Mouse (Mus musculus) myocyte (in vitro differentiated cells): ENCODE measurements at regions not wholly inside any gene's neighbourhood (a gene's known extent, or its start where the extent isn't known, plus 50 kb on each side); places are given as distances from the start of the nearest gene placed in this dataset.
A peak's percentile ranks its signal among the peaks of the same experiment; 100 is the strongest.

Experiments
- H3K27me3 ChIP-seq: one replicate; pipeline ENCODE4 v1.6.1; 2011; ENCODE audit not compliant: control insufficient read depth, insufficient read depth, insufficient read length
- H3K36me3 ChIP-seq: one replicate; pipeline ENCODE4 v1.6.1; 2011; ENCODE audit not compliant: control insufficient read depth, insufficient read depth
- H3K4me2 ChIP-seq: one replicate; pipeline ENCODE4 v1.6.1; 2011; ENCODE audit warnings: low read depth, control low read depth
- H3K4me3 ChIP-seq: one replicate; pipeline ENCODE4 v1.5.1; 2011; ENCODE audit warnings: mild to moderate bottlenecking, control low read depth, moderate library complexity
- H3K79me2 ChIP-seq: one replicate; pipeline ENCODE4 v1.6.1; 2011; ENCODE audit not compliant: control insufficient read depth, insufficient read depth
- H3ac ChIP-seq: one replicate; pipeline ENCODE4 v1.6.1; 2011; ENCODE audit not compliant: control insufficient read depth, insufficient read length
- CEBPB ChIP-seq: IDR thresholded peaks from 2 replicates; pipeline ENCODE4 v1.6.1; 2011; ENCODE audit warnings: mild to moderate bottlenecking, moderate library complexity; ENCODE audit not compliant: poor library complexity, insufficient read depth, severe bottlenecking
- E2F4 ChIP-seq: IDR thresholded peaks from one replicate; pipeline ENCODE4 v1.6.1; 2011; ENCODE audit warnings: mild to moderate bottlenecking, control low read depth, moderate library complexity; ENCODE audit not compliant: insufficient read depth
- MAX ChIP-seq: IDR thresholded peaks from one replicate; pipeline ENCODE4 v1.6.1; 2011; ENCODE audit warnings: low read depth, mild to moderate bottlenecking, control low read depth
- MYOD1 ChIP-seq, 3 experiments: IDR thresholded peaks; one replicate each; pipeline ENCODE4 v1.6.1; 2011; ENCODE audit warnings: control low read depth in 2 of 3, low read depth in 2 of 3, mild to moderate bottlenecking in 2 of 3, moderate library complexity in 1 of 3; ENCODE audit not compliant: insufficient read length in 2 of 3, control insufficient read depth in 1 of 3
- MYOG ChIP-seq, 3 experiments: IDR thresholded peaks; one replicate each; pipeline ENCODE4 v1.6.1; 2011; ENCODE audit warnings: control low read depth in 2 of 3, low read depth in 2 of 3, mild to moderate bottlenecking in 2 of 3; ENCODE audit not compliant: insufficient read length in 2 of 3, control insufficient read depth in 1 of 3, insufficient read depth in 1 of 3
- POLR2A ChIP-seq: IDR thresholded peaks from one replicate; pipeline ENCODE4 v1.6.1; 2011; ENCODE audit warnings: low read depth, mild to moderate bottlenecking, control low read depth, moderate library complexity; ENCODE audit not compliant: insufficient read length
- POLR2AphosphoS2 ChIP-seq: IDR thresholded peaks from one replicate; pipeline ENCODE4 v1.6.1; 2011; ENCODE audit warnings: low read depth, control low read depth; ENCODE audit not compliant: insufficient read length
- REST ChIP-seq: IDR thresholded peaks from one replicate; pipeline ENCODE4 v1.6.1; 2011; ENCODE audit warnings: mild to moderate bottlenecking, control low read depth, moderate library complexity; ENCODE audit not compliant: insufficient read depth, insufficient read length
- SRF ChIP-seq: IDR thresholded peaks from one replicate; pipeline ENCODE4 v1.6.1; 2011; ENCODE audit warnings: low read depth; ENCODE audit not compliant: control insufficient read depth, insufficient read length
- TCF12 ChIP-seq: IDR thresholded peaks from one replicate; pipeline ENCODE4 v1.6.1; 2011; ENCODE audit warnings: mild to moderate bottlenecking, control low read depth; ENCODE audit not compliant: poor library complexity, insufficient read depth, severe bottlenecking
- TCF3 ChIP-seq: IDR thresholded peaks from one replicate; pipeline ENCODE4 v1.6.1; 2011; ENCODE audit warnings: low read depth, control low read depth; ENCODE audit not compliant: insufficient read length
- USF1 ChIP-seq: IDR thresholded peaks from one replicate; pipeline ENCODE4 v1.6.1; 2011; ENCODE audit warnings: low read depth, mild to moderate bottlenecking, control low read depth, moderate library complexity

DNA sequence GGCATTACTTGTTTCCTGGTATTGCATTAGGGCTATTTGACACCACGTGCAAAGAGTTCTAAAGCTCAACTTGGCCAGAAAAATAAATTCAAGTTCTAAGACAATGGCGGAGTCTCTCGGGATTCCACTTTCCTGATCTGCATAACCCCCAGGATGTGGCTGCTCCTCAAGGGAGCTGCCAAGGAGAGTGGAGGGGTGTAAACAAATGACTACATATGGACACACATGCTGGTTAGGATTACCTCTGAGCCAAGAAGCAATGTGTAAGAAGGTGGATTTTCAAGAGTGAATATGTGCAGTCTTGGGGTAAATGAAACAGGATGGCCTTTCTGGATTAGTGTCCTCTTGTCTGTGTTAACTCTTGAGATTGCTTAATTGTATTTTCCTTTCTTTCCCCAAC lies 88.2 kb upstream of the Pdcd1 start:
- Histone ChIP-seq H3K4me3 (no peak overlapping the region), H3K27me3 (no peaks in the 10 kb centered on the region), H3K4me2 (no peak overlapping the region), H3ac (no peak overlapping the region), H3K36me3 (no peaks in the 10 kb centered on the region), H3K79me2 (no peaks in the 10 kb centered on the region)
- no peak for TF ChIP-seq E2F4
- TF ChIP-seq POLR2AphosphoS2: no peak
- TF ChIP-seq USF1: no peak
- TF ChIP-seq MAX: no peak
- TF ChIP-seq TCF3: no peak
- TF ChIP-seq CEBPB: no peak
- no peak for TF ChIP-seq REST
- no peak for TF ChIP-seq TCF12
- TF ChIP-seq MYOD1 (IDR thresholded peaks at IDR 0.05; ENCODE audit: control insufficient read depth in 1 of 3, insufficient read length in 2 of 3, low read depth in 2 of 3): no peak
- no peak for TF ChIP-seq POLR2A
- no peak for TF ChIP-seq SRF
- TF ChIP-seq MYOG (IDR thresholded peaks at IDR 0.05; ENCODE audit: control insufficient read depth in 1 of 3, insufficient read depth in 1 of 3, insufficient read length in 2 of 3, low read depth in 2 of 3): no peak

- Histone ChIP-seq H3K79me2 (no peaks in the 10 kb centered on the region), H3K36me3 (no peaks in the 10 kb centered on the region), H3K4me3 (no peak overlapping the region), H3ac (no peak overlapping the region), H3K27me3 (no peaks in the 10 kb centered on the region), H3K4me2 (no peak overlapping the region)
- TF ChIP-seq SRF (no peak), REST (no peak), TCF12 (no peak), E2F4 (no peak), CEBPB (no peak), POLR2A (no peak), MAX (no peak), TCF3 (no peak), MYOG (IDR thresholded peaks at IDR 0.05; ENCODE audit: control insufficient read depth in 1 of 3, insufficient read depth in 1 of 3, insufficient read length in 2 of 3, low read depth in 2 of 3) (no peak), POLR2AphosphoS2 (no peak), USF1 (no peak), MYOD1 (IDR thresholded peaks at IDR 0.05; ENCODE audit: control insufficient read depth in 1 of 3, insufficient read length in 2 of 3, low read depth in 2 of 3) (no peak)
Measured at GRCm38 (mm10) chr1:94139445-94140062, 87.2 kb upstream of the Pdcd1 start.

- Histone ChIP-seq H3K79me2 (no peaks in the 10 kb centered on the region), H3K36me3 (no peaks in the 10 kb centered on the region), H3K4me3 (no peak overlapping the region), H3ac (no peak overlapping the region), H3K27me3 (no peaks in the 10 kb centered on the region), H3K4me2 (peak overlapping the region; percentile 39)
- TF ChIP-seq SRF (no peak), POLR2AphosphoS2 (no peak), E2F4 (no peak), REST (no peak), TCF12 (no peak), POLR2A (no peak), MYOD1 (IDR thresholded peaks at IDR 0.05; ENCODE audit: control insufficient read depth in 1 of 3, insufficient read length in 2 of 3, low read depth in 2 of 3) (no peak), TCF3 (no peak), MAX (no peak), CEBPB (no peak), USF1 (no peak), MYOG (IDR thresholded peaks at IDR 0.05; ENCODE audit: control insufficient read depth in 1 of 3, insufficient read depth in 1 of 3, insufficient read length in 2 of 3, low read depth in 2 of 3) (no peak)
Measured at GRCm38 (mm10) chr1:94136731-94137130, 84.4 kb upstream of the Pdcd1 start.
